Mouse (Mus musculus): ENCODE data around the gene Rcan3. TPM values are rescaled to one million over a fixed set of nuclear protein-coding genes. Genes with fewer than 3 reads are reported as not detected.

Rcan3 gene
- polyA plus RNA-seq, 1 experiment from 2014 or later, result 10.3 TPM

DNA sequence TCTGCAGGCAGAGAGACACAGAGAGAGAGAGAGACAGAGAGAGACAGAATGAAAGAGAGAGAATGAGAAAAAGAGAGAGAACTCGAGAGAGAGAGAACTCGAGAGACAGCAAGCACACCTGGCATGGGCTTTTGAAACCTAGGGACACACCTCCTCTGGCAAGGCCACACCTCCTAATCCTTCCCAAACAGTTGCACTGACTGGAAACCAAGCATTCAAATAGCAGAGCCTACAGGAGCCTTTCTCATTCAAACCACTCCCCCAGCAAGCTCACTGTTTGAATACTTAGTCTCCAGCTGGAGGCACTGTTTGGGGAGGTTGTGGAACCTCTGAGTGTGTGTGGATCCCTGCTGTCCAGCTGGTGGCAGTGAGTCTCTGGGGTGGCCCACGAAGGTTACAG, 40.9 kb downstream of the Rcan3 start:
- H3K36me3 ChIP-seq, result no peaks in the 10 kb centered on the region
- no peak for ATAC-seq (ENCODE audit: insufficient number of reproducible peaks, low FRiP score)
- H3K27me3 ChIP-seq (replicated peaks), result peaks cover 28% of the 10 kb centered on the region
- H3K27ac ChIP-seq (ENCODE audit: poor library complexity, severe bottlenecking), result no peak overlapping the region
- H3K4me3 ChIP-seq, result no peak overlapping the region
- no peak overlapping the region for H3K4me2 ChIP-seq
- H3K4me1 ChIP-seq (replicated peaks), result peaks cover 10% of the 10 kb centered on the region
- no peak overlapping the region for H3K9ac ChIP-seq
- peaks cover 6% of the 10 kb centered on the region; the same call in 1 of the 2 replicates for H3K9me3 ChIP-seq (replicated peaks)
- WGBS, result 78% methylated on average over 3 of the region's 3 CpGs

DNA sequence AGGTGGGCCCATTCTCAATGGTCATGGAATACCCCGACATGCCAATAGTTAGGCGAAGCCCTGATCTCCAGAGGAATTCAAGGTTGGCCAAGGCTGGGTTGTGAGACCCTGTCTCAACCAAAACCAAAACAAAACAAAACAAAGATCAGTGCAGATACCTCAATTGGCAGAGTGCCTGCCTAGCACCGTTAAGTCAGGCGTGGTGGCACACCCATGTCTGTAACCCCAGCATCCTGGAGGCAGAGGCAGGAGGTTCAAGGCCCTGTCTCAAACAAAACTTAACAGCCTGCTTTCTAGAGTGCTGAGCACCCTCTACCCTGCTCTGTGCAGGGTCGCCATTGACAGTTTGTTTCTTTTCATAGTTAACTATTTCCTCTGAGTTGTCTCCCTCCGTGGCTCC, 42.6 kb downstream of the Rcan3 start:
- WGBS, result 66% methylated on average over 6 of the region's 6 CpGs
- ATAC-seq (ENCODE audit: insufficient number of reproducible peaks, low FRiP score), result no peak
- H3K36me3 ChIP-seq, result no peaks in the 10 kb centered on the region

DNA sequence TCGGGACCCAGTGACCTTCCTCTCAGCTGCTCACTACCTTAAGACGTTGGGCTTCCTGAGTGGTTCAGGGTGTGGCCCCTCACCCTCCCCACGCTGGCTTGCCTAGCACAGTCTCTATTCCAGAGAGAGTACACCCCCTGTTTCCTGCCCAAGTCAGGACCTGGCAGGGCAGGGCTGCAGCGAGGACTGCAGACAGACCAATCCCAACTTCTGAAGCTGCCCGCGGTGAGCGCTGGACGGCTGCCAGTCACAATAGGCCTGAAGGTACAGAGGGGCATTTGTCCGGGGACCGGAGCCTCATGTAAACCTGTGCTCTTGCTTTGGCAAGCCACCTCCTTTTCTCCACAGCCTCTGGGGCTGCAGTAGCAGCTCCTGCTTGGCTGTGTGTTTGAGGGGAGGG, 48.0 kb downstream of the Rcan3 start:
- Histone ChIP-seq H3K9ac (no peak overlapping the region), H3K9me3 (replicated peaks) (no peaks in the 10 kb centered on the region), H3K27me3 (replicated peaks) (0 out of 2 replicates have a peak, but pooled peaks cover 13% of the 10 kb centered on the region), H3K4me1 (replicated peaks) (peaks cover 9% of the 10 kb centered on the region), H3K4me3 (no peak overlapping the region), H3K27ac (ENCODE audit: poor library complexity, severe bottlenecking) (peak overlapping the region; percentile 2; the same call in 1 of the 2 replicates), H3K36me3 (no peaks in the 10 kb centered on the region), H3K4me2 (peak overlapping the region; percentile 32)
- peak; percentile 56 for ATAC-seq (ENCODE audit: insufficient number of reproducible peaks, low FRiP score)
- WGBS, result 40% methylated on average over 10 of the region's 10 CpGs

More for the DNA sequence above, 42.6 kb downstream of the Rcan3 start:
- Histone ChIP-seq H3K4me1 (replicated peaks) (0 out of 2 replicates have a peak, but pooled peaks cover 5% of the 10 kb centered on the region), H3K9me3 (replicated peaks) (peaks cover 6% of the 10 kb centered on the region; the same call in 1 of the 2 replicates), H3K4me3 (no peak overlapping the region), H3K27me3 (replicated peaks) (peaks cover 10% of the 10 kb centered on the region), H3K9ac (no peak overlapping the region), H3K27ac (ENCODE audit: poor library complexity, severe bottlenecking) (no peak overlapping the region), H3K4me2 (no peak overlapping the region)

DNA sequence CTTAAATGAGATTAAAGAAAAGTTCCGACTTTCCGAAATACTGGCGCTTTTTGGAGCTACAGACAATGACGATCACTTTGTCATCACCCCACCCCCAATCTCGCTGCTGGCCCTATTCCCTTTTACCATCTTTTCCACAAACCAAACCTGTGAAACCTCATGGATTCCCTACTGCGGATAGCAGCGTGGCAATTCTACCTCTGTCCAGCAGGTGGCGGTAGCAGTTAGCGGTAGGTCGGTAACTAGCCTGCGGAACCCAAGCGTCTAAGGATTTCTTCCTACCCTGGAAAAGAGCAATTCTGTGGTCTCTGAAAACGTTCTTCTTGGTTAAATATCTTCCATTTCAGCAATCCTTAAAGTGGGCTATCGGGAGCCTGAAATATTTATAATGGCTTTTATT, 51.3 kb downstream of the Rcan3 start:
- no peaks in the 10 kb centered on the region for H3K9me3 ChIP-seq (replicated peaks)
- 5% methylated on average over 14 of the region's 14 CpGs for WGBS
- H3K9ac ChIP-seq, result no peak overlapping the region
- ATAC-seq (ENCODE audit: insufficient number of reproducible peaks, low FRiP score), result no peak
- H3K4me2 ChIP-seq, result no peak overlapping the region
- H3K4me3 ChIP-seq, result no peak overlapping the region
- H3K4me1 ChIP-seq (replicated peaks), result peaks cover 9% of the 10 kb centered on the region
- no peaks in the 10 kb centered on the region for H3K36me3 ChIP-seq
- H3K27me3 ChIP-seq (replicated peaks), result 0 out of 2 replicates have a peak, but pooled peaks cover 13% of the 10 kb centered on the region
- no peak overlapping the region for H3K27ac ChIP-seq (ENCODE audit: poor library complexity, severe bottlenecking)

DNA sequence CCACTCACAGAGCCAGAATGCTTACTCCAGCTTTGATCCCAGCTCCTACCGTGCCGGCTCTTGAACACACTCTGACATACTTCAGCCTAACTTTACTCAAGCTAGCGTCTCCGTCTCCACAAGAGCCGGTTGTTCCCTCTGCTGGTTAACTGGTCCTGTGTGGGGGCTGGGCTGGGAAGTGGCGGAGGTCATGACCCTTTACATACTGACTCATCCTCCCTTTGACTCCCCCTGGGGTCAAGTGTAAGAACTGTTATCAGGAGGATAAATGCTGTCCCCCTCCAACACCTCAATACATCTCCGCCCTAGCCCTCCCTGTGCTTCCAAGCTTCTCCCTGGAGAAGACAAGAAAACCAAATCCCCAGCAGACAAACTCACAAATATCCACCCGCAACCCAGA, 52.3 kb downstream of the Rcan3 start:
- peaks cover 9% of the 10 kb centered on the region for H3K4me1 ChIP-seq (replicated peaks)
- no peak for ATAC-seq (ENCODE audit: insufficient number of reproducible peaks, low FRiP score)
- no peak overlapping the region for H3K9ac ChIP-seq
- H3K36me3 ChIP-seq, result no peaks in the 10 kb centered on the region
- 0 out of 2 replicates have a peak, but pooled peaks cover 13% of the 10 kb centered on the region for H3K27me3 ChIP-seq (replicated peaks)
- WGBS, result 43% methylated on average over 8 of the region's 8 CpGs
- H3K9me3 ChIP-seq (replicated peaks), result no peaks in the 10 kb centered on the region
- no peak overlapping the region for H3K4me3 ChIP-seq
- H3K4me2 ChIP-seq, result no peak overlapping the region
- no peak overlapping the region for H3K27ac ChIP-seq (ENCODE audit: poor library complexity, severe bottlenecking)

DNA sequence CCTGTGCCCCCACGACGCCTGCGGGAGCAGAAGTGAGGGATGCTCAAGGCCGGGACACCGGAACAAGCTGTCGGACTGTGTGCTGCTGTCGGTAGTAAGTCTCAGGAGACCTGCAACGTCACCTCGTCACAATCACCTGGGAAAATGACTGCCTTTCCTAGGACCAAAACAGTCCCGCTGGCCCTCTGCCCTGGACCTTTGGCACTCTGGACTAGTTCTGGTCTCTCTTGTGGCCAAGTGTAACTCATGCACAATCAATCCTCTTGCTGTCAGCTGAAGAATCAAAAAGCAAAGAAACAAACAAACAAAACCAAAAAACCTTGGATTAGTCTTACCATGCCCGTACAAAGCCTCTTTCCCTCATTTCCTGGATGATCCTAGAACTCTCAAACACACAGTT, 56.4 kb downstream of the Rcan3 start:
- Histone ChIP-seq H3K4me2 (no peak overlapping the region), H3K36me3 (no peaks in the 10 kb centered on the region), H3K27ac (ENCODE audit: poor library complexity, severe bottlenecking) (no peak overlapping the region), H3K9me3 (replicated peaks) (peaks cover 3% of the 10 kb centered on the region; the same call in 1 of the 2 replicates), H3K9ac (no peak overlapping the region), H3K27me3 (replicated peaks) (no peaks in the 10 kb centered on the region), H3K4me1 (replicated peaks) (no peaks in the 10 kb centered on the region), H3K4me3 (no peak overlapping the region)
- 77% methylated on average over 11 of the region's 11 CpGs for WGBS
- no peak for ATAC-seq (ENCODE audit: insufficient number of reproducible peaks, low FRiP score)

DNA sequence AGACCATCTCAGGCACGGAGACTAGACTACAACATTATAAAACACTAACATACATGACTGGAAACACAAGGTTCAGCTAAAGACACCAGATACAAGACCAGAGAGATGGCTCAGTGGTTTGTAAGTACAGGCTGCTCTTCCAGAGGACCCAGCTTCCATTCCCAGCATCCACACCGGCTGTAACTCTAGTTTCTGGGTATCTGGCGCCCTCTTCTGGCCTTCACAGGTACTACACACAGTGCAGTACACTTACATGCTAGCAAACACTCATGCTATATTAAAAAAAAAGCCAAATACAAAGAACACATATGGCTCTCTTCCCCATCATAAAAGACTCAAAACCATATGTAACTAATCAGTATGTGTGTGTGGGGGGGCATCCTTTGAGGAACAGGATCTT, 58.2 kb downstream of the Rcan3 start:
- 57% methylated on average over 3 of the region's 3 CpGs for WGBS
- peaks cover 3% of the 10 kb centered on the region; the same call in 1 of the 2 replicates for H3K9me3 ChIP-seq (replicated peaks)
- H3K9ac ChIP-seq, result no peak overlapping the region
- H3K27me3 ChIP-seq (replicated peaks), result no peaks in the 10 kb centered on the region
- ATAC-seq (ENCODE audit: insufficient number of reproducible peaks, low FRiP score), result no peak
- no peaks in the 10 kb centered on the region for H3K4me1 ChIP-seq (replicated peaks)
- H3K4me2 ChIP-seq, result no peak overlapping the region
- H3K4me3 ChIP-seq, result no peak overlapping the region
- no peak overlapping the region for H3K27ac ChIP-seq (ENCODE audit: poor library complexity, severe bottlenecking)
- H3K36me3 ChIP-seq, result no peaks in the 10 kb centered on the region

DNA sequence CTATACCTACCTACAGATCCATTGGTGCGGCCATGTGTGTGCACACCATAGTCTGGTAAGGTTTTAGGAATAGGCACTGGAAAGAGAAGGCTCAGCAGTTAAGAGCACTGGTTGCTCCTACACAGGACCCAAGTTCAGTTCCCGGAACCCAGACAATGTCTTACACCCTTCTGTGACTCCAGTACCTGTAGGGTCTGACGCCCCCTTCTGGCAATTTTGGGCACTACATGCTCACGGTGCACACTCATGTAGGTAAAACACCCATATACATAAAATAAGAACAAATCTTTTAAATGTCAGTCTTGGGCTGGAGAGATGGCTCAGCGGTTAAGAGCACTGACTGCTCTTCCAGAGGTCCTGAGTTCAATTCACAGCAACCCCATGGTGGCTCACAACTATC, 60.4 kb downstream of the Rcan3 start:
- Histone ChIP-seq H3K4me2 (no peak overlapping the region), H3K9ac (no peak overlapping the region)
- 75% methylated on average over 5 of the region's 5 CpGs for WGBS

DNA sequence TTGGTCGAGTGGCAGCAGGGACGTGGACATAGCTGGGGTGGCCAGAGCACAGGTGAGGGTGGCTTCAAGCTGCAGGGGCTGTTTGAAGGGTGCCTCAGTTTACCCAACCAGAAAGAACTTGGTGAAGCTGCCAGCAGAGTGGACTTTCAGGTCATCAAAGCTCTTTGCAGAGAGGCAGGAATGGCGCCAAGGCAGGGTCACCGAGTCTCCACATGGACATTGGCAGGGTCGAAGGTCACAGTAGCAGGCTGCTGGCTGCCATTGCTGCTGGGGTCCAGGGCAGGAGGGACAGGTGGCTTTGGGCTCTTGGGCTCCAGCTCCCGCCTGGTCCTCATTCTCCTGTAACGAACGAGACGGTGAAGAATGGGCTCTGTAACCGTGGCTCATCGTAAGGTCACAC, 63.3 kb downstream of the Rcan3 start:
- Histone ChIP-seq H3K36me3 (no peaks in the 10 kb centered on the region), H3K4me3 (no peak overlapping the region), H3K4me1 (replicated peaks) (no peaks in the 10 kb centered on the region), H3K27me3 (replicated peaks) (no peaks in the 10 kb centered on the region), H3K9me3 (replicated peaks) (peaks cover under 1% of the 10 kb centered on the region; the same call in 1 of the 2 replicates), H3K27ac (ENCODE audit: poor library complexity, severe bottlenecking) (no peak overlapping the region), H3K4me2 (no peak overlapping the region), H3K9ac (no peak overlapping the region)
- ATAC-seq (ENCODE audit: insufficient number of reproducible peaks, low FRiP score), result no peak
- WGBS, result 81% methylated on average over 11 of the region's 11 CpGs

More for the DNA sequence above, 60.4 kb downstream of the Rcan3 start:
- no peak overlapping the region for H3K4me3 ChIP-seq
- H3K36me3 ChIP-seq, result no peaks in the 10 kb centered on the region
- no peaks in the 10 kb centered on the region for H3K4me1 ChIP-seq (replicated peaks)
- peaks cover 3% of the 10 kb centered on the region; the same call in 1 of the 2 replicates for H3K9me3 ChIP-seq (replicated peaks)
- H3K27me3 ChIP-seq (replicated peaks), result no peaks in the 10 kb centered on the region
- no peak for ATAC-seq (ENCODE audit: insufficient number of reproducible peaks, low FRiP score)
- H3K27ac ChIP-seq (ENCODE audit: poor library complexity, severe bottlenecking), result no peak overlapping the region

DNA sequence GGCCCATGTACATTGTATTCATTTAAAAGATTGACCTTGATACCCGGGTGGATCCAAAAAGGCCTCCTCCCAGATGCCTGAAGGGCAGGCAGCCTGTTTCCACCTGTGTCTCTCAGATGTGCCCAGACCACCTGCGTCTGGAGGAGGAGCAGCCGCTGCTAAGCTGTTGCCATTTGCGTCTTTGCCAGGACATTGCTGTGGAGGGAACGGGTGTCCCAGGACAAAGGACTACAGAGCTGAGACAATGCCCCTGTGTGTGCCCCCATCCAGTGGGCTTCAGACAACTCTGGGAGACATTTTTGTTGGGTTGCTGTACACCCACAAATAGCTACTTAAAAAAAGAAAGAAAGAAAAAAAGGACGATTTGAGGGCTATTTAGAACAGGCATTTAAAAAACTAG, 70.8 kb downstream of the Rcan3 start:
- no peaks in the 10 kb centered on the region for H3K9me3 ChIP-seq (replicated peaks)
- H3K4me1 ChIP-seq (replicated peaks), result no peaks in the 10 kb centered on the region
- H3K4me3 ChIP-seq, result no peak overlapping the region
- H3K36me3 ChIP-seq, result no peaks in the 10 kb centered on the region
- H3K27ac ChIP-seq (ENCODE audit: poor library complexity, severe bottlenecking), result no peak overlapping the region
- no peak overlapping the region for H3K9ac ChIP-seq
- WGBS, result 40% methylated on average over 6 of the region's 6 CpGs
- 0 out of 2 replicates have a peak, but pooled peaks cover 8% of the 10 kb centered on the region for H3K27me3 ChIP-seq (replicated peaks)
- H3K4me2 ChIP-seq, result no peak overlapping the region
- no peak for ATAC-seq (ENCODE audit: insufficient number of reproducible peaks, low FRiP score)

All from heart, embryonic 12.5 days (tissue).